Mouse (Mus musculus) kidney, embryonic 15.5 days (tissue): ENCODE results near the gene Tada2b. TPM values are rescaled to one million over a fixed set of nuclear protein-coding genes. Genes with fewer than 3 reads are reported as not detected.
A peak's percentile ranks its signal among the peaks of the same experiment; 100 is the strongest.

Source experiments
- ATAC-seq: fragments of 200-750 bp; cut with Nextera tagmentation; replicated peaks from 2 replicates; pipeline ENCODE4 v1.8.0; 2017; ENCODE audit warnings: moderate TSS enrichment; ENCODE audit not compliant: low FRiP score
- H3K27ac ChIP-seq: fragments of 300-500 bp; sonication (generic); 2 replicates; pipeline ENCODE4 v1.5.1; 2015; ENCODE audit warnings: mild to moderate bottlenecking, inconsistent platforms
- H3K27me3 ChIP-seq: fragments of 300-500 bp; sonication (generic); 2 replicates; pipeline ENCODE4 v1.6.1; 2015; ENCODE audit warnings: inconsistent platforms
- H3K36me3 ChIP-seq: fragments of 300-500 bp; sonication (generic); 2 replicates; pipeline ENCODE4 v1.6.1; 2015; ENCODE audit warnings: inconsistent platforms
- H3K4me1 ChIP-seq: fragments of 300-500 bp; sonication (generic); 2 replicates; pipeline ENCODE4 v1.6.1; 2015; ENCODE audit warnings: inconsistent platforms
- H3K4me2 ChIP-seq: fragments of 300-500 bp; sonication (generic); 2 replicates; pipeline ENCODE4 v1.6.1; 2015; ENCODE audit warnings: moderate library complexity, mild to moderate bottlenecking, inconsistent platforms
- H3K4me3 ChIP-seq: fragments of 300-500 bp; sonication (generic); replicated peaks from 2 replicates; pipeline ENCODE4 v1.5.1; 2015; ENCODE audit warnings: mild to moderate bottlenecking, inconsistent platforms
- H3K9ac ChIP-seq: fragments of 300-500 bp; sonication (generic); 2 replicates; pipeline ENCODE4 v1.6.1; 2015; ENCODE audit warnings: mild to moderate bottlenecking, inconsistent platforms
- H3K9me3 ChIP-seq: fragments of 300-500 bp; sonication (generic); replicated peaks from 2 replicates; pipeline ENCODE4 v1.6.1; 2016; ENCODE audit warnings: inconsistent platforms
- WGBS: fragments of 180-500 bp; shearing (Covaris S2); methylation state at CpG from one replicate; pipeline ENCODE4 v1.1.7; 2015; ENCODE audit warnings: mixed read lengths; 5-methylcytosine and 5-hydroxymethylcytosine counted together
- polyA plus RNA-seq: library from polyadenylated mRNA; unstranded; fragments of >200 nt; fragmentation: Nextera tagmentation; extraction: Ambion mirVana; gene quantifications from 2 replicates; pipeline ENCODE4 v1.2.1, GENCODE M21; 2015

The Tada2b gene
- polyA plus RNA-seq, 1 experiment from 2014 or later: 2.1 TPM

GRCm38 (mm10) chr5:36478540-36479420 is 5.3 kb downstream of the Tada2b start:
- no peaks in the 10 kb centered on the region for H3K27me3 ChIP-seq
- peaks cover 28% of the 10 kb centered on the region for H3K36me3 ChIP-seq
- H3K4me3 ChIP-seq: no peak overlapping the region
- no peak overlapping the region for H3K27ac ChIP-seq
- no peak for ATAC-seq
- H3K9ac ChIP-seq: no peak overlapping the region
- H3K4me2 ChIP-seq: no peak overlapping the region
- H3K9me3 ChIP-seq: no peaks in the 10 kb centered on the region
- WGBS: 86% methylated on average over 6 of the region's 6 CpGs
- peaks cover 23% of the 10 kb centered on the region for H3K4me1 ChIP-seq

GRCm38 (mm10) chr5:36477486-36477885 is 6.6 kb downstream of the Tada2b start:
- Histone ChIP-seq H3K9me3 (no peaks in the 10 kb centered on the region), H3K36me3 (peaks cover 38% of the 10 kb centered on the region), H3K27me3 (no peaks in the 10 kb centered on the region), H3K4me3 (no peak overlapping the region), H3K9ac (no peak overlapping the region), H3K4me2 (no peak overlapping the region), H3K4me1 (peaks cover 14% of the 10 kb centered on the region), H3K27ac (no peak overlapping the region)
- no peak for ATAC-seq
- 94% methylated on average over 3 of the region's 3 CpGs for WGBS

- Histone ChIP-seq H3K27me3 (no peaks in the 10 kb centered on the region), H3K36me3 (peaks cover 67% of the 10 kb centered on the region), H3K4me3 (no peak overlapping the region), H3K9me3 (no peaks in the 10 kb centered on the region), H3K4me2 (no peak overlapping the region), H3K27ac (no peak overlapping the region), H3K4me1 (0 out of 2 replicates have a peak, but pooled peaks cover 2% of the 10 kb centered on the region), H3K9ac (no peak overlapping the region)
- 81% methylated on average over 5 of the region's 5 CpGs for WGBS
- ATAC-seq: 0 out of 2 replicates have a peak, but pooled peaks have one; percentile 56
These were observed 9.8 kb downstream of the Tada2b start for GRCm38 (mm10) chr5:36474283-36474682.

GRCm38 (mm10) chr5:36472876-36473655 is 11.0 kb downstream of the Tada2b start:
- H3K36me3 ChIP-seq: peaks cover 79% of the 10 kb centered on the region
- ATAC-seq: no peak

GRCm38 (mm10) chr5:36471206-36471605 is 12.9 kb downstream of the Tada2b start:
- no peak overlapping the region for H3K27ac ChIP-seq
- H3K9ac ChIP-seq: no peak overlapping the region
- WGBS: 92% methylated on average over 8 of the region's 8 CpGs
- H3K4me3 ChIP-seq: no peak overlapping the region
- H3K4me1 ChIP-seq: peaks cover 8% of the 10 kb centered on the region
- H3K36me3 ChIP-seq: peaks cover 80% of the 10 kb centered on the region
- H3K27me3 ChIP-seq: no peaks in the 10 kb centered on the region
- no peak for ATAC-seq
- no peak overlapping the region for H3K4me2 ChIP-seq
- no peaks in the 10 kb centered on the region for H3K9me3 ChIP-seq

More at GRCm38 (mm10) chr5:36472876-36473655, 11.0 kb downstream of the Tada2b start:
- Histone ChIP-seq H3K4me3 (no peak overlapping the region), H3K4me2 (no peak overlapping the region), H3K4me1 (no peaks in the 10 kb centered on the region), H3K27ac (no peak overlapping the region), H3K9ac (no peak overlapping the region), H3K9me3 (no peaks in the 10 kb centered on the region), H3K27me3 (no peaks in the 10 kb centered on the region)
- WGBS: 85% methylated on average over 4 of the region's 4 CpGs

GRCm38 (mm10) chr5:36465889-36466288 is 18.2 kb downstream of the Tada2b start:
- no peak for ATAC-seq
- no peaks in the 10 kb centered on the region for H3K9me3 ChIP-seq
- H3K4me1 ChIP-seq: peaks cover 35% of the 10 kb centered on the region
- H3K27ac ChIP-seq: 0 out of 2 replicates have a peak overlapping the region, but pooled peaks have one; percentile 86
- H3K9ac ChIP-seq: peak overlapping the region; percentile 85
- peaks cover 35% of the 10 kb centered on the region for H3K36me3 ChIP-seq
- peak overlapping the region; percentile 99 for H3K4me3 ChIP-seq
- H3K4me2 ChIP-seq: peak overlapping the region; percentile 97
- WGBS: 24% methylated on average over 8 of the region's 8 CpGs
- H3K27me3 ChIP-seq: no peaks in the 10 kb centered on the region

GRCm38 (mm10) chr5:36464709-36465661 is 19.1 kb downstream of the Tada2b start, which contains the start of gene Grpel1:
Grpel1 (plus strand) TSS chr5:36464998.
- H3K27ac ChIP-seq: peak within 1 kb of the TSS; percentile 86
- peak; percentile 95 for ATAC-seq
- H3K9me3 ChIP-seq: no peaks in the 10 kb centered on the region
- H3K4me2 ChIP-seq: peak within 1 kb of the TSS; percentile 97
- H3K36me3 ChIP-seq: peaks cover 26% of the 10 kb centered on the region
- peaks cover 39% of the 10 kb centered on the region for H3K4me1 ChIP-seq
- peak within 1 kb of the TSS; percentile 99 for H3K4me3 ChIP-seq
- H3K9ac ChIP-seq: peak within 1 kb of the TSS; percentile 85
- WGBS: under 1% methylated on average over 68 of the region's 68 CpGs
- H3K27me3 ChIP-seq: no peaks in the 10 kb centered on the region

GRCm38 (mm10) chr5:36463391-36463790 is 20.7 kb downstream of the Tada2b start:
- Histone ChIP-seq H3K27me3 (no peaks in the 10 kb centered on the region), H3K27ac (0 out of 2 replicates have a peak overlapping the region, but pooled peaks have one; percentile 7), H3K36me3 (peaks cover 10% of the 10 kb centered on the region), H3K4me3 (peak overlapping the region; percentile 99; the same call in 1 of the 2 replicates), H3K9me3 (no peaks in the 10 kb centered on the region), H3K4me2 (0 out of 2 replicates have a peak overlapping the region, but pooled peaks have one; percentile 83), H3K9ac (no peak overlapping the region), H3K4me1 (peaks cover 39% of the 10 kb centered on the region)
- 34% methylated on average over 5 of the region's 5 CpGs for WGBS
- no peak for ATAC-seq

- Histone ChIP-seq H3K4me3 (no peak overlapping the region), H3K9me3 (no peaks in the 10 kb centered on the region), H3K9ac (no peak overlapping the region), H3K27me3 (no peaks in the 10 kb centered on the region), H3K27ac (0 out of 2 replicates have a peak overlapping the region, but pooled peaks have one; percentile 7), H3K36me3 (0 out of 2 replicates have a peak, but pooled peaks cover 4% of the 10 kb centered on the region), H3K4me2 (no peak overlapping the region), H3K4me1 (peaks cover 39% of the 10 kb centered on the region)
- WGBS: 17% methylated on average over 7 of the region's 7 CpGs
- no peak for ATAC-seq
These were observed 21.3 kb downstream of the Tada2b start for GRCm38 (mm10) chr5:36462810-36463209.

- H3K36me3 ChIP-seq: no peaks in the 10 kb centered on the region
- peak overlapping the region; percentile 28 for H3K27ac ChIP-seq
- H3K9ac ChIP-seq: no peak overlapping the region
- 33% methylated on average over 2 of the region's 2 CpGs for WGBS
- no peak overlapping the region for H3K4me3 ChIP-seq
- no peaks in the 10 kb centered on the region for H3K9me3 ChIP-seq
- no peaks in the 10 kb centered on the region for H3K27me3 ChIP-seq
- no peak for ATAC-seq
- H3K4me2 ChIP-seq: no peak overlapping the region
- H3K4me1 ChIP-seq: peaks cover 31% of the 10 kb centered on the region
These were observed 22.9 kb downstream of the Tada2b start for GRCm38 (mm10) chr5:36461231-36461630.

GRCm38 (mm10) chr5:36460712-36461111 is 23.4 kb downstream of the Tada2b start:
- ATAC-seq: no peak
- Histone ChIP-seq H3K4me3 (no peak overlapping the region), H3K9ac (no peak overlapping the region), H3K36me3 (no peaks in the 10 kb centered on the region), H3K27me3 (no peaks in the 10 kb centered on the region), H3K4me2 (no peak overlapping the region), H3K4me1 (peaks cover 26% of the 10 kb centered on the region), H3K27ac (no peak overlapping the region), H3K9me3 (no peaks in the 10 kb centered on the region)
- 60% methylated on average over 2 of the region's 2 CpGs for WGBS
